Comparison of ENCODE assay signal across 28 mouse cellular contexts in the genomic region with DNA sequence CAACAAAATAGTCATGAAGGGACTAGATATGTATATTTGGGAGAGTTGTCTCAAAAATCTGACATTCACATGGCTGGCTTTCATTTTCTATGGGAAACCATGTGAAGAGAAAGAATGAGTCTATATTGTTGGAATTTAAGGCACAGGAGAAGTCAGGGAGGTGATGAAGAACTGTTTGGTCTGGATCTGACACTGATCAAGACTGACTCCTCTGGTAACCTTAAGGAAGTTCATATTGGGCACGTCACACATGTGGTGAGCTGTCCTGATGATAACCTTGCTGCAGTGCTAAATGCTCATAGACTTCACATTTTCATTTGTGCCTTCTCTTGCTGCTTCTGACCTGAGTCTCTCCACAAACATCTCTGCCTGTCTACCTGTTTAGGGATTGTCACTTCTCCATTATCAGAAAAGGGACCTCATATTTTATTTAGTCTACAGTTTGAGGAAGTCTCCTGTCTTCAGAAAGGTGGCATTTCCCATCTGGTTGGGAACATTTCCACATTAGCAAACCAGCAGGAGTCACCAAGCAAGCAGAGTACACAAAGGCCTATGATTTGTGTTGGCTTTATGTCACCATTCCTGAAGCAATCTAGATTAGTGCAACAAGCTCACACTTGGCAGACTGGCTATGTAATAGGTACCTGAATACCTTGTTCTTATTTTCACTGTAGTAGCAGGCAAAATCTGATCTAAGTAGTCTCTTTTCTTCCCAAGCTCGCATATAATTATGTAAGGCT.
A peak's percentile ranks its signal among the peaks of the same experiment; 100 is the strongest.
DNase-seq lines count a peak whose midpoint lies in the region; ATAC-seq and TF ChIP-seq lines count a peak whose summit lies in the region.
"Had no signal": no experiment of that assay in that cellular context is flagged by ENCODE, and none has a peak within 500 bp of the region (broad histone marks: within the 10 kb centered on the region; RNA-seq: fewer than 3 reads in every experiment).

No protein-coding gene starts in this region.

- WGBS in forebrain, embryonic 14.5 days = 66% methylated on average over 2 of the region's 2 CpGs

- peaks cover 12% of the 10 kb centered on the region; the same call in 1 of the 2 replicates for H3K4me1 ChIP-seq in embryonic fibroblast, embryonic 13.5 days (ENCODE audit: control insufficient read depth, insufficient read depth, low read length)
- H3K4me1 ChIP-seq in forebrain, embryonic 14.5 days (ENCODE audit: control insufficient read depth, insufficient read depth, low read length) = no peaks in the 10 kb centered on the region
- H3K4me1 ChIP-seq: forebrain, embryonic 13.5 days; hindbrain, embryonic 12.5 days; intestine, embryonic 15.5 days; limb, embryonic 13.5 days; lung, embryonic 15.5 days; neural tube, embryonic 12.5 days had no signal

- no peak overlapping the region for H3K4me2 ChIP-seq in forebrain, embryonic 14.5 days (ENCODE audit: low read length)
- H3K4me2 ChIP-seq: forebrain, embryonic 13.5 days; heart, embryonic 11.5 days; hindbrain, embryonic 12.5 days; intestine, embryonic 15.5 days; limb, embryonic 13.5 days; liver, embryonic 11.5 days; lung, embryonic 15.5 days; midbrain, embryonic 11.5 days; neural tube, embryonic 12.5 days had no signal

- peak overlapping the region; percentile 93 for H3K27ac ChIP-seq in embryonic fibroblast, embryonic 13.5 days (ENCODE audit: insufficient read depth, low read length)
- no peak overlapping the region for H3K27ac ChIP-seq in forebrain, embryonic 14.5 days (ENCODE audit: low read depth, low read length)
- H3K27ac ChIP-seq: forebrain, embryonic 13.5 days; hindbrain, embryonic 12.5 days; hindbrain, postnatal 0 days; intestine, embryonic 15.5 days; layer of hippocampus, adult 2 months; limb, embryonic 13.5 days; lung, embryonic 15.5 days; neural tube, embryonic 12.5 days had no signal

- no peak for TF ChIP-seq POLR2A in embryonic fibroblast, embryonic 13.5 days (IDR thresholded peaks at IDR 0.05; ENCODE audit: low read depth, low read length)

- H3K9me3 ChIP-seq in forebrain, embryonic 14.5 days (replicated peaks; ENCODE audit: control insufficient read depth, low read length) = no peaks in the 10 kb centered on the region
- H3K9me3 ChIP-seq: forebrain, embryonic 13.5 days; hindbrain, embryonic 12.5 days; intestine, embryonic 15.5 days; limb, embryonic 13.5 days; lung, embryonic 15.5 days; neural tube, embryonic 12.5 days had no signal

- no peak for TF ChIP-seq CTCF in embryonic fibroblast, embryonic 13.5 days (IDR thresholded peaks at IDR 0.05; ENCODE audit: borderline replicate concordance, insufficient read depth, low read length)

- H3K9ac ChIP-seq in forebrain, embryonic 14.5 days (ENCODE audit: low read length) = no peak overlapping the region
- H3K9ac ChIP-seq: forebrain, embryonic 13.5 days; hindbrain, embryonic 12.5 days; intestine, embryonic 15.5 days; limb, embryonic 13.5 days; lung, embryonic 15.5 days; neural tube, embryonic 12.5 days had no signal

- H3K27me3 ChIP-seq in forebrain, embryonic 14.5 days (replicated peaks; ENCODE audit: control insufficient read depth, insufficient read depth, low read length) = no peaks in the 10 kb centered on the region
- H3K27me3 ChIP-seq: forebrain, embryonic 13.5 days; hindbrain, embryonic 12.5 days; intestine, embryonic 15.5 days; limb, embryonic 13.5 days; lung, embryonic 15.5 days; neural tube, embryonic 12.5 days had no signal

- H3K4me3 ChIP-seq in embryonic fibroblast, embryonic 13.5 days (ENCODE audit: insufficient read depth, low read length) = no peak overlapping the region
- no peak overlapping the region for H3K4me3 ChIP-seq in forebrain, embryonic 14.5 days (ENCODE audit: low read depth, low read length)
- H3K4me3 ChIP-seq: forebrain, embryonic 13.5 days; hindbrain, embryonic 12.5 days; intestine, embryonic 15.5 days; layer of hippocampus, adult 2 months; limb, embryonic 13.5 days; lung, embryonic 15.5 days; neural tube, embryonic 12.5 days had no signal

- no peaks in the 10 kb centered on the region for H3K36me3 ChIP-seq in forebrain, embryonic 14.5 days (ENCODE audit: control insufficient read depth, insufficient read depth, low read length)
- H3K36me3 ChIP-seq: hindbrain, embryonic 12.5 days; intestine, embryonic 15.5 days; limb, embryonic 13.5 days; lung, embryonic 15.5 days; neural tube, embryonic 12.5 days had no signal

- DNase-seq in 3T3-L1 (ENCODE audit: low read depth, low spot score) (peak; percentile 81), NIH3T3 (ENCODE audit: low read depth) (peak; percentile 40)
- no peak for DNase-seq in urinary bladder, postnatal 14 days (ENCODE audit: low spot score)
- no peak for DNase-seq in forebrain, embryonic 14.5 days (ENCODE audit: low spot score)
- no peak for DNase-seq in cerebellum, adult 11 months
- DNase-seq: adrenal gland, adult 2 months; cerebellum, adult 11-12 months; cerebellum, adult 9-11 months; gastrocnemius, postnatal 14 days; heart, postnatal 36 days; kidney, adult 2 months; kidney, postnatal 36 days; lung, postnatal 4 days had no signal

- ATAC-seq in megakaryocyte, adult 5-6 weeks (ENCODE audit: poor library complexity, severe bottlenecking) = peak; percentile 57
- ATAC-seq in forebrain, embryonic 14.5 days = no peak
- no peak for ATAC-seq in activated CD4-positive, CD25-positive, alpha-beta regulatory T cell, adult 4 months
- ATAC-seq: forebrain, embryonic 13.5 days; hindbrain, postnatal 0 days; intestine, embryonic 15.5 days; midbrain, embryonic 16.5 days had no signal

Comparison
In these comparisons a context has a peak if more than half of its experiments do, and no peak if none do; other contexts are left out.
1. DNase-seq: peak in 3T3-L1 (single experiment) and NIH3T3 (single experiment); none in urinary bladder, postnatal 14 days (single experiment), forebrain, embryonic 14.5 days (single experiment) and cerebellum, adult 11 months (single experiment).